Mouse (Mus musculus) heart, adult 2 months (tissue): ENCODE data around the gene Ndufv3.

Experiments
- CTCF ChIP-seq: fragments of 200-600 bp; IDR thresholded peaks from 2 replicates; pipeline ENCODE4 v1.8.1; 2022; ENCODE audit warnings: antibody characterized with exemption, mild to moderate bottlenecking, moderate library complexity
- EP300 ChIP-seq: fragments of 200-500 bp; IDR thresholded peaks from 2 replicates; pipeline ENCODE4 v1.6.1; 2011; ENCODE audit warnings: low read depth, low read length, control low read depth; ENCODE audit not compliant: insufficient read depth
- POLR2A ChIP-seq: fragments of 200-500 bp; IDR thresholded peaks from 2 replicates; pipeline ENCODE4 v1.6.1; 2011; ENCODE audit warnings: mild to moderate bottlenecking, low read depth, low read length, control low read depth; ENCODE audit not compliant: insufficient read depth

DNA sequence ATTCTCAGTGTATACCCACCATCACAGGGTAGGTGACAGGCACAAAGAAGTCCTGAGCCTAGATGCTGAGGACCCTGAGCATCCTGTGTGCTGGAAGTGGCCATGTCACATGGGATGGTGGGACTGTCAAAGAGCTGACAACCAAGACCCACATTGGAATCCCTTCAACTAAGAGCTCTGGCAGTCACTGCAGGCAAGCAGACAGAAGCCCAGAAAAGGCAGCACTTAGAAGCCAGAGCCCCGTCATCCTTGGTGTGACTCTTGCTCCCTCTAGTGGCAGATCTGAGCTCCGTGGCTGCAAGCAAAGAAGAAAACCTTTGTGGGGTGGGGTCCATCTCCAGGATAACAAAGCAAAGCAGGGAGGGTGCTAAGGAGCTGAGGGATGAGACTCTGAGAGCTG is 27.5 kb upstream of the Ndufv3 start:
- no peak for TF ChIP-seq POLR2A
- TF ChIP-seq CTCF: peak; percentile 98
- TF ChIP-seq EP300: peak; percentile 92
